Mouse (Mus musculus) left cerebral cortex, adult 8-10 months (tissue): ENCODE results near the gene Spats2. TPM values are rescaled to one million over a fixed set of nuclear protein-coding genes. Genes with fewer than 3 reads are reported as not detected.

ENCODE experiments used
- DNase-seq, 2 experiments: peaks; one replicate each; pipeline ENCODE4 v3.0.0; 2022; ENCODE audit warnings: low spot score in 2 of 2
- microRNA-seq, 2 experiments: library from miRNA; unstranded; fragments of <30 nt; microRNA quantifications; one replicate each; pipeline ENCODE4 v1.2.0; 2022
- total RNA-seq, 4 experiments: library from RNA; stranded (reverse); gene quantifications; 2 replicates each; pipeline ENCODE4 v1.2.4; 2022

Spats2 gene
- total RNA-seq, 4 experiments from 2014 or later, result 29.7 to 34.1 (median 33.2) TPM

DNA sequence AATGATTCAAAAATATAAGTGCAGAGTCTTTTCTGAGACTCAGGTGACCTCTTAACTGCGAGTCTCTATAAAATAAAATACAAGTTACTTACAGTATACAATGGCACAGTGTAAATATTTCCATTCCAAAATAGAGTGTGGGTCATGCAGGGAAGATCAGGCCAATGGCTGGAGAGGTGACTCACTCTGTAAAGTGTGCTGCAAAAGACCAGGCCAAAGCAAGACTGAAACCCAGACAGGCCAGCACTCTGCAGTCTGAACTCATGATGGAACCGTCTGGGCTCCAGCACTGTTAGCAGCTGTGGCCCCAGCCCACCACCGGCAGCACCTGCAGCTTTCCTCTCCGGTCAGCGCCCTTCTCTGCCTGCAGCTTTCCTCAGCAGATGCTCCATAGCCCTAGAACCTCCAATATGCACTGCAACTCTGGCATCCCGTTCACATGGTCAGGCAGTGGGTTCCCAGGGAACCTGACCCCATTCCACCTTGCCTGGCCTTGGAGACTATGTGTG is 129.6 kb downstream of the Spats2 start:
- no peak for DNase-seq

DNA sequence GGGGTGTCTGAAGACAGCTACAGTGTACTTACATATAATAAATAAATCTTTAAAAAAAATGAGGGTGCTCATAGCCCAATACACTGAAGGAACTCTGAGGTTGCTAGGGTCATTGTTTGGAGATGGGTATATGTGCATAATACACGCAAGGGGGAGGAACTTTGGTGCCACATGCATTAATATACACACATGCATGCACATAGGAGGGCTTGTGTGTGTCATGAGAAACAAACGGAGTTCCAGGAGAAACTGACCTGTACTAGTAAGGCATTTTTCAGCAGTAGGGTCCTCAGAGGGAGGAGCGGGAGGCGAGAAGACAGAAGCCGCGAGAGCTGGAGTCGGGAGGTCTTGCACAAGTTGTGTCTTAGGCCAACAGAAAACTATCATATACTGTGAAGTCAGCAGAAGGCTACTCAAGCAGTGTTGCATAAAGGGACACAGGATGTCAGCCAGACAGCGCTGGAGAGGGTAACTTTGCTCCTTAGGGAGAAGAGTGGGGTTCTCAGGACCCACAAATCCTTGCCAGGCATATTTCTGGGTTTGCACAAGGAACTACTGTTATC is 133.5 kb downstream of the Spats2 start:
- no peak for DNase-seq

DNA sequence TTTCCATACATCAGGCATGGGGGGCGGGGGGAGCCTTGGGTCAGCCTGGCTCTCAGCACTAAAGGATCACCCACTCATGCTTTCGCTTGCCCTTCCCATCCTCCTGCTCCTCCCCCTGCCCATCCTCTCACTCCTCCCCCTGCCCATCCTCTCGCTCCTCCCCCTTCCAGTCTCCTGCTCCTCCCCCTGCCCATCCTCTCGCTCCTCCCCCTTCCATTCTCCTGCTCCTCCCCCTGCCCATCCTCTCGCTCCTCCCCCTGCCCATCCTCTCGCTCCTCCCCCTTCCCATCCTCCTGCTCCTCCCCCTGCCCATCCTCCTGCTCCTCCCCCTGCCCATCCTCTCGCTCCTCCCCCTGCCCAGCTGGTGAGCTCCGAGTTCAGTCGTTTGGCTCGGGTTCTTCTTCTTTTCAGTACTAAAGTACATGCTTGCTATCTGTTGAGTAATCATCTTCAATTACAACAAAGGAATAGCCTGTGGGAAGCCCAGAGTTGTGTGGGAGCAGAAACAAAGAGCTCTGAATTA is 134.1 kb downstream of the Spats2 start:
- DNase-seq, result peak in 1 of 2 experiments; percentile 63

DNA sequence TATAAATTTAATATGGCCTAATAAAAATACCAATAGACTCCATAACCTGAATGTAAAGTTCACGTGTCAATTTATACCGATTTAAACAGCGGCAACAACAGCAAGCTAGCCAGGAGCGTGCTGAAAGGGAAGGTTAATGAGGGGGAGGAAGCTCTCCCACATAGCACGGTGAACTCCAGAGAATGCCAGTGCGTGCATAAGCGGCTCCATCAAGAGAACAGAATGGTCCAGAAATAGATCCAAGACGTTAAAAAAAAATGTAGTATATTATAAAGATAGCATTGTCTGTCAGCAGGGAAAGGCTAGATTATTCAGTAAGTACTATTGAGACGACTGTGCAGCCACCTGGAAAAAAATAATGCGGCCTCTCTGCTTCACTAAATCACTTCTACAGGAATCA is 137.0 kb downstream of the Spats2 start:
- no peak for DNase-seq

Small RNA genes within 50 kb of the gene (microRNA-seq; reads per million reads assigned to microRNA genes)
- gene Mir6960, result 0 reads per million in 2 experiments

Other genes with a start within 250 kb of the Spats2 start
- 10 to 100 TPM in 2 of 4 experiments, 1 to 10 TPM in 2; 8.4 to 10.9 (median 10.2) TPM for gene Rhebl1, start 231.4 kb upstream of the Spats2 start, total RNA-seq
- gene Dhh, start 227.4 kb upstream of the Spats2 start, total RNA-seq, result under 1 TPM in 3 of 4 experiments, not detected in 1; 0.12 to 0.39 (median 0.13) TPM
- gene Lmbr1l, start 207.7 kb upstream of the Spats2 start, total RNA-seq, result 10 to 100 TPM; 13.7 to 17.9 (median 14.7) TPM
- gene Tuba1b, start 191.4 kb upstream of the Spats2 start, total RNA-seq, result 100 to 1,000 TPM; 560 to 600 (median 569) TPM
- gene Gm49450, start 172.4 kb upstream of the Spats2 start, total RNA-seq, result not detected
- 100 to 1,000 TPM; 904 to 960 (median 945) TPM for gene Tuba1a, start 172.2 kb upstream of the Spats2 start, total RNA-seq
- gene Tuba1c, start 96.0 kb upstream of the Spats2 start, total RNA-seq, result 10 to 100 TPM; 41.1 to 59.7 (median 56.5) TPM
- 1 to 10 TPM in 3 of 4 experiments, under 1 TPM in 1; 0.73 to 1.5 (median 1.2) TPM for gene Prph, start 70.7 kb upstream of the Spats2 start, total RNA-seq
- gene Troap, start 51.3 kb upstream of the Spats2 start, total RNA-seq, result under 1 TPM in 2 of 4 experiments, not detected in 2; 0.74 to 0.95 TPM
- gene C1ql4, start 38.1 kb upstream of the Spats2 start, total RNA-seq, result not detected
- under 1 TPM in 3 of 4 experiments, not detected in 1; 0.30 to 0.56 (median 0.34) TPM for gene Dnajc22, start 32.7 kb upstream of the Spats2 start, total RNA-seq
- 100 to 1,000 TPM; 141 to 172 (median 154) TPM for gene Kcnh3, start 98.9 kb downstream of the Spats2 start, total RNA-seq
- 10 to 100 TPM; 86.7 to 96.0 (median 87.8) TPM for gene Mcrs1, start 126.0 kb downstream of the Spats2 start, total RNA-seq
- 10 to 100 TPM; 87.9 to 95.7 (median 93.4) TPM for gene Prpf40b, start 169.2 kb downstream of the Spats2 start, total RNA-seq
- gene Fam186b, start 170.0 kb downstream of the Spats2 start, total RNA-seq, result 1 to 10 TPM in 3 of 4 experiments, under 1 TPM in 1; 0.58 to 2.1 (median 1.1) TPM
- gene Fmnl3, start 244.6 kb downstream of the Spats2 start, total RNA-seq, result 10 to 100 TPM; 10.7 to 14.2 (median 12.7) TPM